Mouse (Mus musculus) heart, adult 2 months (tissue): Measurements from ENCODE around the gene Allc. TPM values are rescaled to one million over a fixed set of nuclear protein-coding genes. Genes with fewer than 3 reads are reported as not detected.

Experiments used
- DNase-seq, 2 experiments: peaks; one replicate each; pipeline ENCODE4 v3.0.0; 2021
- H3K27ac ChIP-seq: fragments of 200-600 bp; 2 replicates; pipeline ENCODE4 v1.8.1; 2022
- H3K27me3 ChIP-seq: fragments of 200-500 bp; 2 replicates; pipeline ENCODE4 v1.6.1; 2012; ENCODE audit warnings: mild to moderate bottlenecking, low read length, inconsistent platforms, mixed read lengths; ENCODE audit not compliant: control insufficient read depth, insufficient read depth
- H3K36me3 ChIP-seq: fragments of 200-500 bp; 2 replicates; pipeline ENCODE4 v1.6.1; 2012; ENCODE audit warnings: low read length, inconsistent platforms; ENCODE audit not compliant: control insufficient read depth, insufficient read depth
- H3K4me1 ChIP-seq: fragments of 200-500 bp; 2 replicates; pipeline ENCODE4 v1.6.1; 2011; ENCODE audit warnings: low read length; ENCODE audit not compliant: control insufficient read depth, insufficient read depth
- H3K4me3 ChIP-seq: fragments of 200-600 bp; 2 replicates; pipeline ENCODE4 v1.8.1; 2022
- H3K79me2 ChIP-seq: fragments of 200-500 bp; replicated peaks from 2 replicates; pipeline ENCODE4 v1.6.1; 2012; ENCODE audit warnings: mild to moderate bottlenecking, inconsistent platforms, low read length, moderate library complexity, mixed read lengths; ENCODE audit not compliant: control insufficient read depth, insufficient read depth
- H3K9ac ChIP-seq: fragments of 200-500 bp; 2 replicates; pipeline ENCODE4 v1.6.1; 2012; ENCODE audit warnings: low read depth, mild to moderate bottlenecking, control low read depth, inconsistent platforms, low read length, mixed read lengths
- CTCF ChIP-seq: fragments of 200-600 bp; IDR thresholded peaks from 2 replicates; pipeline ENCODE4 v1.8.1; 2022; ENCODE audit warnings: antibody characterized with exemption, mild to moderate bottlenecking, moderate library complexity
- EP300 ChIP-seq: fragments of 200-500 bp; IDR thresholded peaks from 2 replicates; pipeline ENCODE4 v1.6.1; 2011; ENCODE audit warnings: low read depth, low read length, control low read depth; ENCODE audit not compliant: insufficient read depth
- POLR2A ChIP-seq: fragments of 200-500 bp; IDR thresholded peaks from 2 replicates; pipeline ENCODE4 v1.6.1; 2011; ENCODE audit warnings: mild to moderate bottlenecking, low read depth, low read length, control low read depth; ENCODE audit not compliant: insufficient read depth
- WGBS: fragments of 180-500 bp; shearing (Covaris S2); methylation state at CpG from one replicate; pipeline ENCODE4 v1.1.7; 2018; 5-methylcytosine and 5-hydroxymethylcytosine counted together
- intact Hi-C: fragments of 180-260 bp; cut with DNase I; formaldehyde crosslinking; loops from one replicate; pipeline ENCODE4 v1.15.1; 2025
- polyA plus RNA-seq: library from polyadenylated mRNA; depleted of rRNA; stranded (reverse); fragments of >200 nt; gene quantifications from 2 replicates; pipeline ENCODE4 v1.2.3, GENCODE M21; 2012
- total RNA-seq, 2 experiments: library from RNA; stranded (reverse); gene quantifications; 2 replicates each; pipeline ENCODE4 v1.2.3; 2021

The Allc gene
- total and polyA plus RNA-seq, 3 experiments, result 0.10 TPM; not detected in 2

- no peak overlapping the region for H3K4me3 ChIP-seq
- intact Hi-C loops, result no loop called here
- H3K27me3 ChIP-seq, result no peaks in the 10 kb centered on the region
- peaks cover 2% of the 10 kb centered on the region; the same call in 1 of the 2 replicates for H3K4me1 ChIP-seq
- H3K27ac ChIP-seq, result no peak overlapping the region
- H3K79me2 ChIP-seq, result no peaks in the 10 kb centered on the region
- no peak for DNase-seq
- no peaks in the 10 kb centered on the region for H3K36me3 ChIP-seq
- 48% methylated on average over 17 of the region's 17 CpGs for WGBS
- no peak for TF ChIP-seq POLR2A
- no peak for TF ChIP-seq EP300
- TF ChIP-seq CTCF, result no peak
- no peak overlapping the region for H3K9ac ChIP-seq
Measured at GRCm38 (mm10) chr12:28607546-28608305, 25.4 kb upstream of the Allc start.

- H3K27ac ChIP-seq, result no peak overlapping the region
- TF ChIP-seq EP300 (no peak), POLR2A (no peak), CTCF (no peak)
- H3K4me3 ChIP-seq, result no peak overlapping the region
- no peaks in the 10 kb centered on the region for H3K36me3 ChIP-seq
- WGBS, result 69% methylated on average over 1 of the region's 1 CpGs
- H3K27me3 ChIP-seq, result no peaks in the 10 kb centered on the region
- intact Hi-C loops, result no loop called here
- peaks cover 2% of the 10 kb centered on the region; the same call in 1 of the 2 replicates for H3K4me1 ChIP-seq
- H3K9ac ChIP-seq, result no peak overlapping the region
- DNase-seq, result no peak
- no peaks in the 10 kb centered on the region for H3K79me2 ChIP-seq
Measured at GRCm38 (mm10) chr12:28603494-28603893, 21.2 kb upstream of the Allc start.

GRCm38 (mm10) chr12:28602259-28602658, 19.9 kb upstream of the Allc start:
- WGBS, result 21% methylated on average over 4 of the region's 4 CpGs
- H3K27ac ChIP-seq, result no peak overlapping the region
- DNase-seq, result peak; percentile 53 to 80

GRCm38 (mm10) chr12:28598526-28598991, 16.2 kb upstream of the Allc start:
- TF ChIP-seq POLR2A (no peak), EP300 (no peak), CTCF (no peak)
- intact Hi-C loops, result no loop called here
- whole genome bisulfite sequencing, result 49% methylated on average over 2 of the region's 2 CpGs

More at GRCm38 (mm10) chr12:28602259-28602658, 19.9 kb upstream of the Allc start:
- Histone ChIP-seq H3K79me2 (no peaks in the 10 kb centered on the region), H3K9ac (no peak overlapping the region), H3K36me3 (no peaks in the 10 kb centered on the region), H3K4me3 (no peak overlapping the region), H3K4me1 (no peaks in the 10 kb centered on the region), H3K27me3 (no peaks in the 10 kb centered on the region)
- TF ChIP-seq CTCF (no peak), POLR2A (no peak), EP300 (no peak)
- intact Hi-C loops, result no loop called here

GRCm38 (mm10) chr12:28598110-28598509, 15.8 kb upstream of the Allc start:
- TF ChIP-seq CTCF (no peak), EP300 (no peak), POLR2A (no peak)
- H3K9ac ChIP-seq, result no peak overlapping the region
- H3K27me3 ChIP-seq, result no peaks in the 10 kb centered on the region
- DNase-seq, result no peak
- intact Hi-C loops, result no loop called here
- no peak overlapping the region for H3K27ac ChIP-seq
- H3K4me1 ChIP-seq, result no peaks in the 10 kb centered on the region
- 26% methylated on average over 3 of the region's 3 CpGs for WGBS
- H3K79me2 ChIP-seq, result no peaks in the 10 kb centered on the region
- H3K4me3 ChIP-seq, result no peak overlapping the region
- H3K36me3 ChIP-seq, result no peaks in the 10 kb centered on the region

More at GRCm38 (mm10) chr12:28598526-28598991, 16.2 kb upstream of the Allc start:
- Histone ChIP-seq H3K27me3 (no peaks in the 10 kb centered on the region), H3K27ac (no peak overlapping the region), H3K4me1 (no peaks in the 10 kb centered on the region), H3K79me2 (no peaks in the 10 kb centered on the region), H3K36me3 (no peaks in the 10 kb centered on the region), H3K9ac (no peak overlapping the region), H3K4me3 (no peak overlapping the region)
- no peak for DNase-seq

GRCm38 (mm10) chr12:28597699-28598098, 15.4 kb upstream of the Allc start:
- H3K4me3 ChIP-seq, result no peak overlapping the region
- WGBS, result 50% methylated on average over 9 of the region's 9 CpGs
- intact Hi-C loops, result no loop called here
- H3K4me1 ChIP-seq, result no peaks in the 10 kb centered on the region
- H3K36me3 ChIP-seq, result no peaks in the 10 kb centered on the region
- H3K9ac ChIP-seq, result no peak overlapping the region
- no peak overlapping the region for H3K27ac ChIP-seq
- no peaks in the 10 kb centered on the region for H3K79me2 ChIP-seq
- TF ChIP-seq EP300, result no peak
- TF ChIP-seq CTCF, result no peak
- no peak for TF ChIP-seq POLR2A
- no peak for DNase-seq
- no peaks in the 10 kb centered on the region for H3K27me3 ChIP-seq
